Mouse (Mus musculus): ENCODE measurements at regions not wholly inside any gene's neighbourhood (a gene's known extent, or its start where the extent isn't known, plus 50 kb on each side); places are given as distances from the start of the nearest gene placed in this dataset.
"Not testable (repeated sequence)": the region's sequence is repeated elsewhere in the genome, so short reads cannot be mapped to it uniquely, and the experiment has no call there.

- Histone ChIP-seq H3K27ac (ENCODE audit: low read depth) (no peak overlapping the region), H3K9me3 (ENCODE audit: low read length) (no peaks in the 10 kb centered on the region), H3K9ac (replicated peaks) (no peak overlapping the region), H3K4me1 (ENCODE audit: insufficient read depth) (no peaks in the 10 kb centered on the region), H3K27me3 (ENCODE audit: insufficient read depth, low read length) (no peaks in the 10 kb centered on the region), H3K4me3 (ENCODE audit: low read depth, low read length) (no peak overlapping the region), H3K4me2 (ENCODE audit: low read depth, low read length) (no peak overlapping the region), H3K36me3 (replicated peaks; ENCODE audit: insufficient read depth, low read length) (no peaks in the 10 kb centered on the region)
- ATAC-seq (no peak), DNase-seq (no peak)
- TF ChIP-seq CTCF (IDR thresholded peaks at IDR 0.05; ENCODE audit: low read depth) (no peak), EP300 (IDR thresholded peaks at IDR 0.05; ENCODE audit: low read depth) (no peak)
- 30% methylated on average over 1 of the region's 1 CpGs for whole genome bisulfite sequencing (ENCODE audit: insufficient replicate concordance)
Measured at GRCm38 (mm10) chr5:78075203-78075602, 667.4 kb upstream of the Igfbp7 start.

- H3K27ac ChIP-seq (ENCODE audit: low read depth): no peak overlapping the region
- TF ChIP-seq EP300 (IDR thresholded peaks at IDR 0.05; ENCODE audit: low read depth) (no peak), CTCF (IDR thresholded peaks at IDR 0.05; ENCODE audit: low read depth) (no peak)
- DNase-seq: no peak
- 62% methylated on average over 4 of the region's 4 CpGs for WGBS (ENCODE audit: insufficient replicate concordance)
- ATAC-seq: no peak
- no peak overlapping the region for H3K4me3 ChIP-seq (ENCODE audit: low read depth, low read length)
- no peaks in the 10 kb centered on the region for H3K4me1 ChIP-seq (ENCODE audit: insufficient read depth)
- H3K4me2 ChIP-seq (ENCODE audit: low read depth, low read length): no peak overlapping the region
- no peaks in the 10 kb centered on the region; the same call in 1 of the 2 replicates for H3K9me3 ChIP-seq (ENCODE audit: low read length)
- H3K9ac ChIP-seq (replicated peaks): no peak overlapping the region
- H3K36me3 ChIP-seq (replicated peaks; ENCODE audit: insufficient read depth, low read length): no peaks in the 10 kb centered on the region
- no peaks in the 10 kb centered on the region for H3K27me3 ChIP-seq (ENCODE audit: insufficient read depth, low read length)
Measured at GRCm38 (mm10) chr5:78032554-78033250, 624.9 kb upstream of the Igfbp7 start.

GRCm38 (mm10) chr5:78017523-78017922 lies 609.7 kb upstream of the Igfbp7 start:
- Histone ChIP-seq H3K4me3 (ENCODE audit: low read depth, low read length) (no peak overlapping the region), H3K36me3 (replicated peaks; ENCODE audit: insufficient read depth, low read length) (no peaks in the 10 kb centered on the region), H3K4me1 (ENCODE audit: insufficient read depth) (no peaks in the 10 kb centered on the region), H3K27me3 (ENCODE audit: insufficient read depth, low read length) (no peaks in the 10 kb centered on the region), H3K27ac (ENCODE audit: low read depth) (no peak overlapping the region), H3K9me3 (ENCODE audit: low read length) (no peaks in the 10 kb centered on the region; the same call in 1 of the 2 replicates), H3K9ac (replicated peaks) (no peak overlapping the region), H3K4me2 (ENCODE audit: low read depth, low read length) (no peak overlapping the region)
- DNase-seq (no peak), ATAC-seq (no peak)
- TF ChIP-seq EP300 (IDR thresholded peaks at IDR 0.05; ENCODE audit: low read depth): no peak
- no peak for TF ChIP-seq CTCF (IDR thresholded peaks at IDR 0.05; ENCODE audit: low read depth)
- 66% methylated on average over 4 of the region's 4 CpGs for WGBS (ENCODE audit: insufficient replicate concordance)

GRCm38 (mm10) chr5:77986449-77987047 lies 578.7 kb upstream of the Igfbp7 start:
- Histone ChIP-seq H3K9ac (replicated peaks) (no peak overlapping the region), H3K9me3 (ENCODE audit: low read length) (0 out of 2 replicates have a peak, but pooled peaks cover 3% of the 10 kb centered on the region), H3K27ac (ENCODE audit: low read depth) (no peak overlapping the region), H3K27me3 (ENCODE audit: insufficient read depth, low read length) (no peaks in the 10 kb centered on the region), H3K36me3 (replicated peaks; ENCODE audit: insufficient read depth, low read length) (no peaks in the 10 kb centered on the region), H3K4me2 (ENCODE audit: low read depth, low read length) (no peak overlapping the region), H3K4me1 (ENCODE audit: insufficient read depth) (no peaks in the 10 kb centered on the region), H3K4me3 (ENCODE audit: low read depth, low read length) (no peak overlapping the region)
- WGBS (ENCODE audit: insufficient replicate concordance): 68% methylated on average over 10 of the region's 10 CpGs
- DNase-seq (no peak), ATAC-seq (no peak)
- TF ChIP-seq CTCF (IDR thresholded peaks at IDR 0.05; ENCODE audit: low read depth): no peak
- TF ChIP-seq EP300 (IDR thresholded peaks at IDR 0.05; ENCODE audit: low read depth): no peak

GRCm38 (mm10) chr5:77985269-77985668 lies 577.4 kb upstream of the Igfbp7 start:
- H3K27ac ChIP-seq (ENCODE audit: low read depth): no peak overlapping the region

GRCm38 (mm10) chr5:77940021-77940420 lies 532.2 kb upstream of the Igfbp7 start:
- not testable (repeated sequence) for DNase-seq; H3K4me1 ChIP-seq (ENCODE audit: insufficient read depth); H3K27ac ChIP-seq (ENCODE audit: low read depth); ATAC-seq; H3K27me3 ChIP-seq (ENCODE audit: insufficient read depth, low read length); H3K4me2 ChIP-seq (ENCODE audit: low read depth, low read length); H3K4me3 ChIP-seq (ENCODE audit: low read depth, low read length); H3K9ac ChIP-seq (replicated peaks); H3K36me3 ChIP-seq (replicated peaks; ENCODE audit: insufficient read depth, low read length); H3K9me3 ChIP-seq (ENCODE audit: low read length)
- 82% methylated on average over 4 of the region's 4 CpGs for WGBS (ENCODE audit: insufficient replicate concordance)

More at GRCm38 (mm10) chr5:77985269-77985668, 577.4 kb upstream of the Igfbp7 start:
- no peaks in the 10 kb centered on the region for H3K36me3 ChIP-seq (replicated peaks; ENCODE audit: insufficient read depth, low read length)
- no peaks in the 10 kb centered on the region for H3K4me1 ChIP-seq (ENCODE audit: insufficient read depth)
- H3K4me2 ChIP-seq (ENCODE audit: low read depth, low read length): no peak overlapping the region
- no peak overlapping the region for H3K9ac ChIP-seq (replicated peaks)
- ATAC-seq (no peak), DNase-seq (no peak)
- no peak overlapping the region for H3K4me3 ChIP-seq (ENCODE audit: low read depth, low read length)
- 73% methylated on average over 1 of the region's 1 CpGs for WGBS (ENCODE audit: insufficient replicate concordance)
- TF ChIP-seq EP300 (IDR thresholded peaks at IDR 0.05; ENCODE audit: low read depth) (no peak), CTCF (IDR thresholded peaks at IDR 0.05; ENCODE audit: low read depth) (no peak)
- H3K9me3 ChIP-seq (ENCODE audit: low read length): 0 out of 2 replicates have a peak, but pooled peaks cover 3% of the 10 kb centered on the region
- no peaks in the 10 kb centered on the region for H3K27me3 ChIP-seq (ENCODE audit: insufficient read depth, low read length)

All from liver, postnatal 0 days (tissue).